Mouse (Mus musculus): ENCODE data around the gene Cox10. TPM values are rescaled to one million over a fixed set of nuclear protein-coding genes. Genes with fewer than 3 reads are reported as not detected.
A peak's percentile ranks its signal among the peaks of the same experiment; 100 is the strongest.

The Cox10 gene
- polyA plus RNA-seq, 1 experiment from 2014 or later, result 29.6 TPM

DNA sequence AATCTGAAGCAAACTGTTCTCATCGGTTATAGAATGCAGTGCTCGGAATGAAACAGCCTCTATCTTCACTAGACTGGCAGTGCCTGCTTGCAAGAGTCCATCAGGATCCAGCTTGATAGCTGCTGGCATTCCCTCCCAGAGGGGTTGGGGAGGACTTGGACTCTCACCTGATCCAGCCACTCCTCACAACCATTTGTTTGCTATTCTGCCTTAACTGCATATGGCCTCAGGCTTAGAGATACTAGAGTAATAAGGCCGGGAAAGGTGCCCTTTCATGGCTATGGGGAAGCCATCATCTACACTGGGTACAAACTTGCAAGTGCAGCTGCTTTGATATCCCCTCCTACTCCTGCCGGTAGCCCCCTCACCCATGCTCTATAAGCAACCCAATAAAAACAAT is 3.1 kb downstream of the Cox10 start:
- Histone ChIP-seq H3K36me3 (peaks cover 16% of the 10 kb centered on the region), H3K4me1 (peaks cover 21% of the 10 kb centered on the region), H3K4me3 (no peak overlapping the region), H3K27ac (replicated peaks) (no peak overlapping the region), H3K27me3 (ENCODE audit: low read depth, poor library complexity, severe bottlenecking) (no peaks in the 10 kb centered on the region), H3K9me3 (replicated peaks) (no peaks in the 10 kb centered on the region)
- WGBS, result 98% methylated on average over 4 of the region's 4 CpGs
- DNase-seq (ENCODE audit: low spot score), result no peak

DNA sequence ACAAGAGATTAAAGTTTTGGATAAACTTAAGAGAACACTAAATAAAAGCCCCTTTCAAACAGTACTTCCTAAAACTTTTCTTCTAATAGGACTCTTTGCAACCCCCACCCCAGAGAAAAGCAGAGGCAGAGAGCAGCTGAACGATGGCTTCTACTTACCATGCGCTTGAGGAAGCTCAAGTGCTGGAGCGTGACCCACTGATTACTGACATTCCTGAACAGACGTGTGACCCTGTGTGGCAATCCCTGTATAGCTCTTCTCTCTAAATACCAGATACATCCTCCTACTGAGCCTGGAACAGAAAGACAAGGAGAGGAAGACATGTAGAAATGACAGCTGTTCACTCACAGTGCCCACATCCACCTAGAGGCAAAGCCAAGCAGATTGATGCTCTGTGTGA is 5.9 kb downstream of the Cox10 start:
- Histone ChIP-seq H3K9me3 (replicated peaks) (no peaks in the 10 kb centered on the region), H3K4me1 (peaks cover 5% of the 10 kb centered on the region), H3K27ac (replicated peaks) (no peak overlapping the region), H3K36me3 (peaks cover 42% of the 10 kb centered on the region), H3K27me3 (ENCODE audit: low read depth, poor library complexity, severe bottlenecking) (no peaks in the 10 kb centered on the region), H3K4me3 (no peak overlapping the region)
- no peak for DNase-seq (ENCODE audit: low spot score)
- 82% methylated on average over 4 of the region's 4 CpGs for WGBS

DNA sequence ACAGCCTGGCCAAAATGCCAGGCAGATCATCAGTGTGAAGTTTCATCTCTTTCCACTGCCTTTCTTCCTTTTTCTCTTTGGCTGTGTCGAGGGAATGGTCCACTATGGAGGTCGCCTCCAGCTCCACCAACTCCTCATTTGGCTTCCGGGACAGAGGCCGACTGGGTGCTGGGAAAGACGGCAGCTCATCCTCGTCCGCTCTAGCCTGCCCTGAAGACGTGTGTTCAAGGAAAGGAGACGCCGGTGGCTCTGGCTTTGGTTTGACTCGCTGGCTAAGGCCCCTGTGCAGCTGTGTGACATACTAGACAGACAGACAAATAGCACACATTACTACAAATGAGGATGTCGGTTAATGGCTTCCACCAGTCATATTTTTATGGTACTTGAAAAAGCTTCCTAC is 7.7 kb downstream of the Cox10 start:
- DNase-seq (ENCODE audit: low spot score), result no peak
- H3K4me3 ChIP-seq, result no peak overlapping the region

DNA sequence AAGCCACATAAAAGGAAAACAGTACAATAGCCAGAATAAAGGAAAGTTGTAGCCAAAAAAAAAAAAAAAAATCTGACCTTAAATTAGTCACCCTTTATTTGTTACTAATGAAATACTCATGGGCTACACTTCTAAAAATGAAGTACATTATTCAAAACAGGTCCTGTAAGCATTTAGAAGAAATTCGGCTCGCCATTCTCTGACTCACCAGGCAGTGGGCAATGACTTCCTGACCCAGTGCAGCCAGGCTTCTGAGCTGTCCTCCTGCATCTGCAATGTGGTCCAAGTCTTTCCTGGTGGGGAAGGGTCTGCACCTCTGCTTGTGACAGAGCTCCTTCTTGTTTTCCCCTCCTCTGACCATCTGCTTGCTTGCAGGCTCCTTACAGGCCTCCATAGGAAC is 13.3 kb downstream of the Cox10 start:
- Histone ChIP-seq H3K27me3 (ENCODE audit: low read depth, poor library complexity, severe bottlenecking) (no peaks in the 10 kb centered on the region), H3K4me3 (no peak overlapping the region), H3K9me3 (replicated peaks) (no peaks in the 10 kb centered on the region), H3K4me1 (no peaks in the 10 kb centered on the region), H3K36me3 (peaks cover 56% of the 10 kb centered on the region), H3K27ac (replicated peaks) (no peak overlapping the region)
- no peak for DNase-seq (ENCODE audit: low spot score)
- WGBS, result 96% methylated on average over 2 of the region's 2 CpGs

More for the DNA sequence above, 7.7 kb downstream of the Cox10 start:
- 94% methylated on average over 12 of the region's 12 CpGs for WGBS
- Histone ChIP-seq H3K27me3 (ENCODE audit: low read depth, poor library complexity, severe bottlenecking) (no peaks in the 10 kb centered on the region), H3K4me1 (no peaks in the 10 kb centered on the region), H3K9me3 (replicated peaks) (no peaks in the 10 kb centered on the region), H3K36me3 (peaks cover 59% of the 10 kb centered on the region), H3K27ac (replicated peaks) (no peak overlapping the region)

DNA sequence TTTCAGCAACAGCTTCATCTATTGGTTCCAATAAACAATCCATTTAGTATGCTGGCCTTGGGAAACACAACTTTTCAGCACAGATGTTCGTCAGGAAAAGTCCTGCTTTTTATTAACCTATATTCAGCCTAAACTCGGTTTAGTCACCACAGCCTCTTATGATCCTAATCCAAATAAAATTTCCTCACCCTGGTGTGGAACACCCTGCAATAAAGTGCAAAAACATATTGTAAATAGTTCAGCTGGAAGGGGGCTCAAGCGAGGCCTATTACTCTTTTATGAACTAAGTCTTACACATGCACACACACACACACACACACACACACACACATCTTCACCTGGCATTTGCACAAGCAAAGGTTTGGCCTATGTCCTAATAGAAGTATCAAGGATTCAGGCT is 16.1 kb downstream of the Cox10 start:
- H3K27me3 ChIP-seq (ENCODE audit: low read depth, poor library complexity, severe bottlenecking), result no peaks in the 10 kb centered on the region
- H3K4me1 ChIP-seq, result no peaks in the 10 kb centered on the region
- DNase-seq (ENCODE audit: low spot score), result no peak
- WGBS, result 83% methylated on average over 3 of the region's 3 CpGs
- no peak overlapping the region for H3K27ac ChIP-seq (replicated peaks)
- H3K4me3 ChIP-seq, result no peak overlapping the region
- peaks cover 46% of the 10 kb centered on the region for H3K36me3 ChIP-seq
- no peaks in the 10 kb centered on the region for H3K9me3 ChIP-seq (replicated peaks)

DNA sequence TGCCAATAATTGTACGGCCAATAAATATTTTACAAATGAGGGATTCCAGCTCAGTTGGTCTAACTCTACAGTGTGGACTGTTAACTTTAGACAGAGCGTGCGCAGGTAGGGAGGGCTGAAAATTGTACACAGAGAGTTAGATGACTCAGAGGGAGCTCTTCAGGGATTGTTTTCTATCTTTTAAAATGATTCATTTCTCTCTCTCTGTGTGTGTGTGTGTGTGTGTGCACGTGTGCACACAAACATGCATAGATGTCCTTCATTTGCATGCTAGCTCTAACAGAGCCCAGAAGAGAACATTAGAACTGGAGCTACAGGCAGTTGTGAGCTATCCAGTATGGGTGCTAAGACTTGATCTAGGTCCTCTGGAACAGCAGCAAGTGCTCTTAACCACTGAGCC is 17.0 kb downstream of the Cox10 start:
- peaks cover 44% of the 10 kb centered on the region for H3K36me3 ChIP-seq
- WGBS, result 96% methylated on average over 4 of the region's 4 CpGs
- no peak for DNase-seq (ENCODE audit: low spot score)
- no peak overlapping the region for H3K4me3 ChIP-seq
- no peaks in the 10 kb centered on the region for H3K27me3 ChIP-seq (ENCODE audit: low read depth, poor library complexity, severe bottlenecking)
- H3K4me1 ChIP-seq, result no peaks in the 10 kb centered on the region
- H3K27ac ChIP-seq (replicated peaks), result no peak overlapping the region
- H3K9me3 ChIP-seq (replicated peaks), result no peaks in the 10 kb centered on the region

DNA sequence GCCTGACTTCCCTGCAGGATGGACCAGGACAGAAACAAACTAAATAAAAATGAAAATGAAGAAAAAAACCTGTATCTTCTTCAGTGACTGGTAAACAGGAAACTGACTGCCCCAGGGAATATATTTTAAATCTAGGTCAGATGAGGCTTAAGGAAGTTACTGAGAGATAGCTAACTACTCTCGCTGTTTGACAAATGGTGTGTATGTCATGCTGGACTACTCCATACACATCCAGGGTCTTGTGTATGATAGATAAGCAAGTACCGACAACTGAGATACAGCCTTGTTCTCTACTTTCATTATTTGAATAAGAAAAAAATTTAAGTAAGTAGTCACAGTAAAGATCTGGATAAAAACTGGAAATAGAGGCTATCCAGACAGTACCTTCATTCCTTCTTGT is 20.0 kb downstream of the Cox10 start:
- no peak overlapping the region for H3K27ac ChIP-seq (replicated peaks)
- H3K4me3 ChIP-seq, result no peak overlapping the region
- H3K4me1 ChIP-seq, result no peaks in the 10 kb centered on the region
- no peak for DNase-seq (ENCODE audit: low spot score)
- H3K36me3 ChIP-seq, result peaks cover 37% of the 10 kb centered on the region
- no peaks in the 10 kb centered on the region for H3K9me3 ChIP-seq (replicated peaks)
- WGBS, result 95% methylated on average over 2 of the region's 2 CpGs
- H3K27me3 ChIP-seq (ENCODE audit: low read depth, poor library complexity, severe bottlenecking), result peaks cover 2% of the 10 kb centered on the region

DNA sequence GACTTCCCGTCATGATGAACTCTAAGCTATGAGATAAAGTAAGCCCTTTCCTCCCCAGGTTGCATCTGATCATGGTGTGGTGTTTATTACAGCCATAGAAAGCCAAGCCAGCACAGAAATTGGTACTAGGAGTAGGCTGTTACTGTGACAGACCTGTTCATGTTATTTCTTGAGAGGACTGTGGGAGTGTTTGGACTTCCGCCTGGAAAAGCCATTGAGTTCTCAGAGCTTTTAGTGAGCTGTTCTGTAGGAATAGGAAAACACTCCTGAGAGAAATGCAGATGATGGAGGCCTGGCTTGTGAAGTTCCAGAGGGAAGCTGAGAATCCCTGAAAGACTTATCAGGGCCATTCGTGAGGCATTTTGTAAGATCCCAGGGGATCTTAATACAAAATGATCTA is 20.8 kb downstream of the Cox10 start:
- Histone ChIP-seq H3K9me3 (replicated peaks) (no peaks in the 10 kb centered on the region), H3K27me3 (ENCODE audit: low read depth, poor library complexity, severe bottlenecking) (peaks cover 5% of the 10 kb centered on the region), H3K4me3 (no peak overlapping the region), H3K27ac (replicated peaks) (no peak overlapping the region), H3K36me3 (peaks cover 36% of the 10 kb centered on the region), H3K4me1 (no peaks in the 10 kb centered on the region)
- WGBS, result 94% methylated on average over 3 of the region's 3 CpGs
- DNase-seq (ENCODE audit: low spot score), result no peak

DNA sequence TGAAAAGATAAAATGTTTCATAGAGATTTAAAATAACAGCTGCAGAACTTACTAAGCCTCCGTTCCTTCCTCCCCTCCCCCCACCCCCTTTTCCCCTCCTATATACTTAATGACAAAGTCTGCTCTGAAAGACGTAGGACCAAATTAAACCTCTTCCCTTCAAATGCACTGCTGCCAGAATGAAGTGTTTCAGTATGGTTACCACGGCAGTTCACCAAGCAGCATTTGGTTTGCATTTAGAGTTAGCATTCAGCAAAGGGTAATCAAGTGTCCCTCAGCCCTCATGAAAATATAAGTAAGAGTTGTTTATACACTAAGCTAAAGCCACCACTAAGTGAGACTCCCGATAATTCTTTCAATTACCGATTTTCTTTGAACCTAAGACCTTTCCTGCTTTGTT is 25.9 kb downstream of the Cox10 start:
- Histone ChIP-seq H3K27me3 (ENCODE audit: low read depth, poor library complexity, severe bottlenecking) (peaks cover 28% of the 10 kb centered on the region), H3K9me3 (replicated peaks) (no peaks in the 10 kb centered on the region), H3K4me3 (no peak overlapping the region), H3K36me3 (peaks cover 21% of the 10 kb centered on the region), H3K4me1 (peaks cover 21% of the 10 kb centered on the region), H3K27ac (replicated peaks) (no peak overlapping the region)
- DNase-seq (ENCODE audit: low spot score), result no peak
- WGBS, result 85% methylated on average over 5 of the region's 5 CpGs

DNA sequence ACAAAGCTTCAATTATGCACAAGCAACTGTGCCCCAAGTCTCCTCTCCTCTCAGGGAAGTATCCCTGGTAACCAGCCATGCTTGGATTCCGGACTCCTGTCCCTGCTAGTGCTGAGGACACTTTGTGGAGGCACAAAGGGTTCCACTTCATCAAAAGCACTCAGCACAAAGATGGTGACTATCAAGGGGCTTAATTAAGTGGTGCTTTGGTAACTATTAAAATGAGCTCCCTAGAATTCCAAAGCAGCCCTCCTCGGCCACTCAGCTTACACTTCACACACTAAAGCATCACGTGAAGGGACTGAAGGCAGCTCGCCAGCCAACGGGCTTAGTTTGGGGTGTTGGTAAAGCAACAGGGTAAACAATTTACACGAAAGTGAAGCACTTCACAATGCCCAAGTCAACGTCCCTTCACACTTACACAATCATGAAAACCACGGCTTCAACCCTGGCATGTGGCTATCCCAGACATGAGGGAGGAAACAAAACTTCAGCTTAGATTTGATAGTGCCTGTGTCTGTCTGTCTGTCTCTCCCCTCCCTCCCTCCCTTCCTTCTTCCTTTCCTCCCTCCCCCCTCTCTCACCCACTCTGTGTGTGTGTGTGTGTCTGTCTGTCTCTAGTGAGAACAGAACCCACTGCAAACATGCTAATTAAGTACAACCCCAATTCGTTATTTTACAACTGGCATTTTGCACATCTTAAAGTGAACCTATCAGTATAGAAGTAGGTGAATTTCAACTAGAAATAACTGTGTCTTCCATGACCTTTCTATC is 27.9 kb downstream of the Cox10 start:
- Histone ChIP-seq H3K9me3 (replicated peaks) (no peaks in the 10 kb centered on the region), H3K27ac (replicated peaks) (no peak overlapping the region; the same call in 1 of the 2 replicates), H3K36me3 (peaks cover 10% of the 10 kb centered on the region; the same call in 1 of the 2 replicates), H3K27me3 (ENCODE audit: low read depth, poor library complexity, severe bottlenecking) (peaks cover 48% of the 10 kb centered on the region), H3K4me1 (peaks cover 21% of the 10 kb centered on the region), H3K4me3 (no peak overlapping the region)
- WGBS, result 49% methylated on average over 9 of the region's 9 CpGs
- no peak for DNase-seq (ENCODE audit: low spot score)

DNA sequence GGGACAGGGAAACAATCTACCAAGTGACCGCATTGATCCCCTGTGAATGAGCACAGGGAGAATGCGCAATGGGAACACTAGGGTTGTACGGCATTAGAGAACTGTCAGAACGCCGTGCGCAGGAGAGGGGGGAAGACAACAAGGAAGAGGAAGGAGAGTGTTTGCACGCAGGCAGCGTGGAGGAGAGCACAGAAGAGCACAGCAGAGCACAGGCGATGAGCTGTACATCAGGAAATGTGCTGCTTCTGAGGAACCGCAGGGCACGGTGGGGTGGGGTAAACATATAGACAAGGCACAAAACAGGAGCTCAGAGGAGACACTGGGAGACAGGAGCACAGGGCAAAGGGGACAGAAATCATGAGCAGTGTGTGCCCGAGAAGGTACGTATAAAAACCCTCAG is 31.8 kb downstream of the Cox10 start:
- H3K36me3 ChIP-seq, result peaks cover 18% of the 10 kb centered on the region
- no peak for DNase-seq (ENCODE audit: low spot score)
- peaks cover 19% of the 10 kb centered on the region for H3K4me1 ChIP-seq
- 88% methylated on average over 13 of the region's 13 CpGs for WGBS
- 0 out of 2 replicates have a peak overlapping the region, but pooled peaks have one; percentile 2 for H3K27ac ChIP-seq (replicated peaks)
- peaks cover 52% of the 10 kb centered on the region; the same call in 1 of the 2 replicates for H3K27me3 ChIP-seq (ENCODE audit: low read depth, poor library complexity, severe bottlenecking)
- no peak overlapping the region for H3K4me3 ChIP-seq
- no peaks in the 10 kb centered on the region for H3K9me3 ChIP-seq (replicated peaks)

DNA sequence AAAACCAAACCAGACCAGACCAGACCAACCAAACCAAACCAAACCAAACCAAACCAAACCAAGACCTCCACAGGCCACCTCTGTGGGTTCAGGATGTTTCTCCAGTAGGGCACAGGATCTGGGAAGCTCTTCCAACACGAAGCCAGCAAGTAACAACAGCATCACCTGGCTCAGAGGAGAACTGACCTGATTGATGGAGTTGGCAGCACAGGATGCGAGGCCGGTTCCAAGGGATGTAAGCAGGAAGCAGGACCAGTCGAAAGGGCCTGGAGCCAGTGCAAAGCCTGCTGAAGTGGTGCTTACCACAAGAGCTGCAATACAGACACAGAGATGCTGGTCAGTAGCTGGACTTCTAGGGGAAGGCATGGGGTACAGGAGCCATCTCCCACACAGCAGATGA is 34.2 kb downstream of the Cox10 start:
- Histone ChIP-seq H3K27ac (replicated peaks) (no peak overlapping the region), H3K36me3 (peaks cover 18% of the 10 kb centered on the region), H3K27me3 (ENCODE audit: low read depth, poor library complexity, severe bottlenecking) (peaks cover 44% of the 10 kb centered on the region; the same call in 1 of the 2 replicates), H3K4me3 (no peak overlapping the region), H3K9me3 (replicated peaks) (no peaks in the 10 kb centered on the region), H3K4me1 (peaks cover 4% of the 10 kb centered on the region)
- DNase-seq (ENCODE audit: low spot score), result no peak
- 90% methylated on average over 4 of the region's 4 CpGs for WGBS

DNA sequence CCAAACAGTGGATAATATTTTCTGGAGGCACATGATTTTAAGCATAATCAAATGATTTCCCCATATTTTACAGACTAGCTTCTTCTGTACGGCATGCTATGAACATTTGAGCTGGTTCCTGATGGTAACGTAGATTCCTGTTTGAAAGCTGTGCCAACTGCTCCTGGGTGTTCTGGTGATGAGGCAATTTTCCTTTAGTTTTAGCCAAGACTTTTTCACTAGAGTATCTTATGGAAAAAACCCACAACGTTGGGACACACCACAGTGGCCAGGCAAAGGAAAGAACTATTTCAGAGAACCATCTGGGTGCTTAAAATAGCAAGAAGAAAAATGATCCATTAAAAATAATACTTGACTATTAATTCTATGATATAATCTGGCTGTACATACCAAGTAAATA is 35.2 kb downstream of the Cox10 start:
- H3K4me1 ChIP-seq, result peaks cover 10% of the 10 kb centered on the region
- no peak overlapping the region for H3K4me3 ChIP-seq
- peaks cover 18% of the 10 kb centered on the region for H3K36me3 ChIP-seq
- DNase-seq (ENCODE audit: low spot score), result no peak
- H3K27ac ChIP-seq (replicated peaks), result no peak overlapping the region
- 94% methylated on average over 3 of the region's 3 CpGs for whole genome bisulfite sequencing
- H3K9me3 ChIP-seq (replicated peaks), result no peaks in the 10 kb centered on the region
- H3K27me3 ChIP-seq (ENCODE audit: low read depth, poor library complexity, severe bottlenecking), result peaks cover 40% of the 10 kb centered on the region; the same call in 1 of the 2 replicates

Data from midbrain, embryonic 10.5 days (tissue).